Mouse (Mus musculus) limb, embryonic 11.5 days (tissue): ENCODE measurements around the gene Lemd1. TPM values are rescaled to one million over a fixed set of nuclear protein-coding genes. Genes with fewer than 3 reads are reported as not detected.

Experiments
- ATAC-seq: fragments of 200-750 bp; cut with Nextera tagmentation; 2 replicates; pipeline ENCODE4 v1.8.0; 2017; ENCODE audit warnings: low read depth; ENCODE audit not compliant: insufficient number of reproducible peaks, low FRiP score, low TSS enrichment
- DNase-seq: peaks from one replicate; pipeline ENCODE4 v3.0.0-alpha.2; 2015; ENCODE audit warnings: low spot score
- H3K27ac ChIP-seq: fragments of 300-500 bp; sonication (generic); replicated peaks from 2 replicates; pipeline ENCODE4 v1.5.1; 2014; ENCODE audit warnings: low read depth, mild to moderate bottlenecking, low read length
- H3K27me3 ChIP-seq: fragments of 300-500 bp; sonication (generic); 2 replicates; pipeline ENCODE4 v1.6.1; 2014; ENCODE audit warnings: mild to moderate bottlenecking, low read length, mixed read lengths; ENCODE audit not compliant: control insufficient read depth, insufficient read depth
- H3K36me3 ChIP-seq: fragments of 300-500 bp; sonication (generic); 2 replicates; pipeline ENCODE4 v1.6.1; 2014; ENCODE audit warnings: mild to moderate bottlenecking, low read length, moderate library complexity, mixed read lengths; ENCODE audit not compliant: control insufficient read depth, insufficient read depth
- H3K4me1 ChIP-seq: fragments of 300-500 bp; sonication (generic); 2 replicates; pipeline ENCODE4 v1.6.1; 2014; ENCODE audit warnings: low read length, mixed read lengths; ENCODE audit not compliant: control insufficient read depth, insufficient read depth
- H3K4me2 ChIP-seq: fragments of 300-500 bp; sonication (generic); 2 replicates; pipeline ENCODE4 v1.6.1; 2014; ENCODE audit warnings: low read depth, mild to moderate bottlenecking, moderate library complexity; ENCODE audit not compliant: severe bottlenecking
- H3K4me3 ChIP-seq: fragments of 300-500 bp; sonication (generic); 2 replicates; pipeline ENCODE4 v1.5.1; 2014; ENCODE audit warnings: low read depth, low read length
- H3K9ac ChIP-seq: fragments of 300-500 bp; sonication (generic); 2 replicates; pipeline ENCODE4 v1.6.1; 2014; ENCODE audit warnings: mild to moderate bottlenecking, low read length
- H3K9me3 ChIP-seq: fragments of 300-500 bp; sonication (generic); 2 replicates; pipeline ENCODE4 v1.6.1; 2016; ENCODE audit warnings: low read length; ENCODE audit not compliant: control insufficient read depth
- WGBS: fragments of 180-500 bp; shearing (Covaris S2); extraction: QIAGEN DNeasy Blood & Tissue Kit; methylation state at CpG from one replicate; pipeline ENCODE4 v1.1.7; 2014; 5-methylcytosine and 5-hydroxymethylcytosine counted together
- polyA plus RNA-seq: library from polyadenylated mRNA; unstranded; fragments of >200 nt; fragmentation: Nextera tagmentation; extraction: Ambion mirVana; gene quantifications from 2 replicates; pipeline ENCODE4 v1.2.1, GENCODE M21; 2014

Lemd1 gene
- polyA plus RNA-seq, 1 experiment from 2014 or later, result 1.2 TPM

DNA sequence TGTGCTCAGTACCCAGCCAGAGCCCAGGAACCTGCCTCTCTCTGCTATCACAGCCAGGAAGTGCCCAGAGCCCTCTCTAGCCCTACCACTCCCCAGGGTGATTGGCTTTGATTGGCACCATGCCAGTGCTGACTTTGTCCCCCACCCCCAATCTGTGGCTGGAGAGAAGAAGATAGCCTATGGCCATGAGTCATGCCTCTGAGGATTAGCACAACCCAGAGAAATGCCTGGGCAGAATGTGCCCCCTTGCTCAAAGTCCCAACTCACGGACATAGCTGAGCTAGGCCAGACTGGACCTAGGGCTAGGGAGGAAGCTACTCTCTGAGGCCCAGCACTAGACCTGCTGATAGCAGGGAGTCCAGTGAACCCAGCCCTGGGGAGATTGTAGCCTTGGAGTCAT lies 41.1 kb upstream of the Lemd1 start:
- Histone ChIP-seq H3K4me3 (no peak overlapping the region), H3K27me3 (no peaks in the 10 kb centered on the region), H3K27ac (no peak overlapping the region), H3K4me1 (peaks cover 4% of the 10 kb centered on the region; the same call in 1 of the 2 replicates), H3K36me3 (no peaks in the 10 kb centered on the region), H3K9ac (no peak overlapping the region), H3K4me2 (no peak overlapping the region), H3K9me3 (no peaks in the 10 kb centered on the region)
- WGBS, result 69% methylated on average over 1 of the region's 1 CpGs
- DNase-seq (no peak), ATAC-seq (no peak)

DNA sequence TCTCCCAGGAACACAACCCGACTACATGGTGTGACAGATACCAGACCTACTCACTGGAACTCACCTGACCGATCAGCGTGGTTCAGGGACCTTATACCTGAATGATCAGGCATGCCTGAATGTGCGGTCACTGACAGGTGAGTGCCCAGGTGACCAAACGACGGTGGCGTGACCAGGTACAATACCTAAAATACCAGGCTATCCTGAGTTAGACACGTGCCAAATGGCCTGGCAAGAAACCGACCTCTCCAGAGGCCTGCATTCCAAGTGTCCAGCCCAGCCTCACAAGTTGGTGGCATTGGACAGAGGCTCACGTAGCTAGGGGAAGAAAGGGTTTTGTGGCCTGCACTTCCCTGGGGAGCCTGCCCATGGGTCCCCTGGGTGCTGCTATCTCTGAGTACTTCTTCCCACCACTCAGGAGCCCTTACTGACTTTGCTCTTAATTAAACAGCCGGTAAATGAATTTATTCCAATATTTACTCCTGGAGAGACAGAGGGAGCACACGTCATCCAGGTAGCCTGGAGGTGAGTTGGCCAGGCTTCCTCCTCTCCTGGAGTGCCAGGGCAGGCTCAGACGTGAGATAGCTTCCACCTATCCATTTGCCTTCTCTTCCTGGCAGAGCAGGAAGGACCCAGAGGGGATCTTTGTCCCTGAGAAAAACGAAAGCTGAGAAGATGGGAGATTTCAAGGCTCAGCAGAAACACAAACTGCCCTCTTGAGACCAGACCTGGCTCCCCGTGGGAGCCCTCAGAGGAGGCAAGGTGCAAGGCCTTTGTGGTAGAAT lies 40.2 kb upstream of the Lemd1 start:
- Histone ChIP-seq H3K4me2 (no peak overlapping the region), H3K9me3 (no peaks in the 10 kb centered on the region), H3K4me3 (no peak overlapping the region), H3K27me3 (no peaks in the 10 kb centered on the region), H3K4me1 (peaks cover 4% of the 10 kb centered on the region; the same call in 1 of the 2 replicates), H3K27ac (no peak overlapping the region), H3K36me3 (no peaks in the 10 kb centered on the region), H3K9ac (no peak overlapping the region)
- ATAC-seq (no peak), DNase-seq (no peak)
- 71% methylated on average over 15 of the region's 15 CpGs for WGBS

DNA sequence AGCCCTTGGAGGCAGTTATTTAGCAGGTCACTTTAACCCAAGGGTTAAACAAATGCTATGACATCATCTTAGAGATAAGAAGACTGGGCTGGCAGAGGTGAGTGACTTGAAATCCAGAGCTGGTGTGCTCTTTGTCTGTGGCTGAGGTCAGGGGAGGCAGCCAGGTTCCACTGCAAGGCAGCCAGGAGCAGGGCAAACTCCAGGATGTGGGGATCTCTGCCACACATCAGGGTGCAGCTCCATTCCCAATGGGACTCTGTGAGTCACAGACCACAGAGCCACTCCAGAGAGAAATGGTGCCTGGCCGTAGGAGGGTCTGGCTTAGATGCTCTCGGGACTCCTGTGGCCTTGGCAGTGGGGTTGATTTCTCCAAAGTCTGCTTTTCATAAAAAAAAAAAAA lies 39.3 kb upstream of the Lemd1 start:
- Histone ChIP-seq H3K4me3 (no peak overlapping the region), H3K4me2 (no peak overlapping the region), H3K27ac (no peak overlapping the region), H3K4me1 (peaks cover 4% of the 10 kb centered on the region; the same call in 1 of the 2 replicates), H3K27me3 (no peaks in the 10 kb centered on the region), H3K9me3 (no peaks in the 10 kb centered on the region), H3K9ac (no peak overlapping the region), H3K36me3 (no peaks in the 10 kb centered on the region)
- ATAC-seq (no peak), DNase-seq (no peak)
- WGBS, result 48% methylated on average over 2 of the region's 2 CpGs

DNA sequence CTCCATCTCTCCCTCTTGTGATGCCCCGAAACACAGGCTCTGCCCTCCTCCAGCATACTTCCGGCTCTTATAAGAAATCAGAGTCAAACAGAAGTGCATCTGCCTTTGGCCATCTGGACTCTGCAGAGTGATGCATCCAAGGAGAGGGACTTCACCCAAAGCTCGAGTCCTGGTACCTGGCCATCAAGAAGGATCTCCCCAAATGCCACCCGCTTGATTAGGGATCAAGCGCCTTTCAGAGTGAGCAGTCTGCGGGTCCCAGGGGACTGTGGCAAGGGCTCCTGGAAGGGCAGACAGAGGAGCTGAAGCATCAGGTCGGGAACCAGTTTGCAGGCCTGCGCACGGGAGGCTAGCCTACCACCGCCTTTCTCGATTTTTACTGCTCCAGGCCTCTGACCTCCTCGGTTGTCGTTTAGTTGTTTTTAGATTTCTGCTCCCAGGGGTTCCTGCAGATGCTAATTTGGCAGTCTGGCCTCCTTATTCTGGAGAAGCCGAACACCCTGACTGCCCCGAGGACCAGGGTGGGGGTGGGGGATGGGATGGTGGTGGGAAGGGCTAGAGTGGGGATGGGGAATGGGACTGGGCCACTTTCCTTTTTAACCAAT lies 38.0 kb upstream of the Lemd1 start:
- Histone ChIP-seq H3K36me3 (no peaks in the 10 kb centered on the region), H3K4me1 (peaks cover 11% of the 10 kb centered on the region), H3K27me3 (0 out of 2 replicates have a peak, but pooled peaks cover 5% of the 10 kb centered on the region), H3K9ac (0 out of 2 replicates have a peak overlapping the region, but pooled peaks have one; percentile 37), H3K4me3 (no peak overlapping the region), H3K9me3 (no peaks in the 10 kb centered on the region), H3K4me2 (no peak overlapping the region), H3K27ac (no peak overlapping the region)
- WGBS, result 32% methylated on average over 15 of the region's 15 CpGs
- DNase-seq, result no peak
- ATAC-seq, result no peak

DNA sequence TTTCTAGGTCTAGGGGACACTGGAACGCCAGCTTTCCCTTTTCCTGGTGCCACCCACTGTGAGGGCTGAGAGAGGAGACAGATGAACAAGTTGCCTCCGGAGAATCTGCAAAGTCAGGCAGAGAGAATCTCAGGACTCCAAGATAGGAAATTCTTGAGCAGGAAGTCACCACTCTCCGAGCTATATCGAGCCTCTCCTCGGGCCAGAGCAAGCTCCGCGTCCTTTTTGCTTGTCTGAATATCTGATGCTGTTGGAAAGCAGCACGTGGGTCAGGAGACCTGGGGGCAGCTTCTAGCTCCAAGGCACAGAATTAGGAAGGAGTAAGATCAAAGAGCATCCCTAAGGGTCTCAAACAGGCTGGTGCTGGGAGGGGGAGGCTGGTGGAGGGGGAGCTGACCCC lies 37.5 kb upstream of the Lemd1 start:
- no peak overlapping the region for H3K4me2 ChIP-seq
- H3K4me3 ChIP-seq, result no peak overlapping the region
- DNase-seq (no peak), ATAC-seq (no peak)
- H3K9ac ChIP-seq, result 0 out of 2 replicates have a peak overlapping the region, but pooled peaks have one; percentile 37
- no peak overlapping the region for H3K27ac ChIP-seq
- H3K27me3 ChIP-seq, result 0 out of 2 replicates have a peak, but pooled peaks cover 5% of the 10 kb centered on the region
- 18% methylated on average over 8 of the region's 8 CpGs for WGBS
- H3K4me1 ChIP-seq, result peaks cover 11% of the 10 kb centered on the region
- H3K36me3 ChIP-seq, result no peaks in the 10 kb centered on the region
- H3K9me3 ChIP-seq, result no peaks in the 10 kb centered on the region

DNA sequence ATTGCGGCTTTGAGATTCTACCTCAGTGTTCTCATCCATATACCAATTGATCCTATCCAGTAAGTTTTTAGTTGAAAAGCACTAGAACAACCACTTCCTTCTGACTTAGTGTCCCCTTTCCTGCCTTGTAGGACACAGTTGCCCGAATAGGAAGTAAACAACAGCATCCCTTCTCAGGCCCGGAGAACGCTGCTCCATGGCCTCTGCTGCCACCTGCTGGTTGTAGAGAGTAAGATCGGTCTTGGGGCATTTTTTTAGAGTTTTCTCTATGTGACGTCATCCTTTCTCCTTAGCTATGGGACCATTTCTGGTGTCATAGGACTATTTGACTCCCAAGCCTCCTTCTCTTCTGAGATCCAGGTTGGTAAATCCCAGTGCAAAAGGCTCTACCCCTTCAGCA lies 35.5 kb upstream of the Lemd1 start:
- Histone ChIP-seq H3K4me3 (no peak overlapping the region), H3K9ac (no peak overlapping the region), H3K27me3 (peaks cover 7% of the 10 kb centered on the region; the same call in 1 of the 2 replicates), H3K27ac (no peak overlapping the region), H3K4me2 (no peak overlapping the region), H3K9me3 (no peaks in the 10 kb centered on the region), H3K4me1 (peaks cover 14% of the 10 kb centered on the region), H3K36me3 (no peaks in the 10 kb centered on the region)
- WGBS, result 14% methylated on average over 6 of the region's 6 CpGs
- peak; percentile 90 for DNase-seq
- ATAC-seq, result no peak

DNA sequence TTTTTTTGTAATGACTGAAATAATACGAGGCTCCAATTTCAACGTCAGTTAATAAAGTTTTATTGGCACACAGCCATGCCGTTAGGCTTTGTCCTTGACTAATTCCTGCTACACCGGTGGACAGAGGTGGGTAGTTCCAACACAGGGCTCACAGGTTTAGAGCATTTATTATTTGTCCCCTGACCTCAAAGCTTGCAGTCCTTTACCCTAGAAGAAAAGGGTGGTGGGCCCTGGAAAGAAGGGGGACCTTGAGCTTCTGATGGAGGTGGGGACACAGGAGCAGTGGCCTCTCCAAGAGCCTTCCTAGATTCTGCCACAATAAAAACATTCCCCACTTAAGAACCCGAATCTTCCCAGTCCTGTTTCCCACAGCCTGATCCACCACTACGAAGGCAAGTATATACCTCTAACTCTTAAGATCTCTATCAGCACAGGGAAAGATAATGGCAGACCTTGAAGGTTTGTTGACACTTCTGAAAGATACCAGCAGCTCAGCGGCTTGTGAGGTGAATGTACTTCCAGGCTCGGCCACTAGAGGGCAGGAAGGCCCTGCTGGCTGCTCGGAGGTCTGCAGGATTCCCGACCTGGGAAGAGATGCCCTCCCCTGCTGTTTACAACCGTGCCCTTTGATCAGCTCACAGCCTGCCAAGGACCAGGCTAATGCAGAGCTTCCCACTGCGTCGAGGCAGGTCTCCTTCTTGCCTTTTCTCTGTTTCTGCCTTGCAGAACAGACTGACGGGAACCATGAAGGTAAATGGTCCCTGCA lies 34.0 kb upstream of the Lemd1 start:
- H3K36me3 ChIP-seq, result no peaks in the 10 kb centered on the region

DNA sequence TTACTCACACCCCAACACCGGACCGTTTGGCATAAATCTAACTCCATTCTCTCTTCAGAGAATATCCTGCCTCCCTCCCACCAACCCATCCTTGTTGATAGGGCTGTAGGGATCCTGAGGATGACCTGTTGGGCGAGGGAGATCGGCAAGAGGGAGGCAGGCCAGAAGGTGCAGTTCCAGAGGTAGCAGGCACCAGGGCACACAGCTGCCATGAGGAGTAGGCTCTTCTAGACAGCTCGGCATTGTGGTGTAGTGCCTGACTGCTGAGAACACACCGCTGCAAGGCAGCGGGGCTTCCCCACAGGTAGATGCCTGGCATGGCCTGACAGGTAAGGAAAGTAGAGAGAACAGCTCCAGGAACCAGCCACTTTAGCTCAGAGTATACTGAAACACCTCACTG lies 33.4 kb upstream of the Lemd1 start:
- peaks cover 14% of the 10 kb centered on the region for H3K4me1 ChIP-seq
- WGBS, result 11% methylated on average over 7 of the region's 7 CpGs
- H3K4me2 ChIP-seq, result peak overlapping the region; percentile 24; the same call in 1 of the 2 replicates

More for the DNA sequence above, 34.0 kb upstream of the Lemd1 start:
- H3K4me3 ChIP-seq, result 0 out of 2 replicates have a peak overlapping the region, but pooled peaks have one; percentile 6
- H3K27me3 ChIP-seq, result peaks cover 7% of the 10 kb centered on the region; the same call in 1 of the 2 replicates
- no peak overlapping the region for H3K9ac ChIP-seq
- DNase-seq, result peak; percentile 96
- peak overlapping the region; percentile 24; the same call in 1 of the 2 replicates for H3K4me2 ChIP-seq
- peak; percentile 40; the same call in 1 of the 2 replicates for ATAC-seq
- no peak overlapping the region for H3K27ac ChIP-seq
- 20% methylated on average over 14 of the region's 14 CpGs for WGBS
- no peaks in the 10 kb centered on the region for H3K9me3 ChIP-seq
- H3K4me1 ChIP-seq, result peaks cover 14% of the 10 kb centered on the region

More for the DNA sequence above, 33.4 kb upstream of the Lemd1 start:
- DNase-seq, result no peak
- Histone ChIP-seq H3K4me3 (0 out of 2 replicates have a peak overlapping the region, but pooled peaks have one; percentile 6), H3K36me3 (no peaks in the 10 kb centered on the region), H3K27ac (no peak overlapping the region), H3K9me3 (no peaks in the 10 kb centered on the region), H3K27me3 (peaks cover 7% of the 10 kb centered on the region; the same call in 1 of the 2 replicates), H3K9ac (no peak overlapping the region)
- 0 out of 2 replicates have a peak, but pooled peaks have one; percentile 22 for ATAC-seq
